Mouse (Mus musculus): Measurements from ENCODE around the gene Thrsp.

DNA sequence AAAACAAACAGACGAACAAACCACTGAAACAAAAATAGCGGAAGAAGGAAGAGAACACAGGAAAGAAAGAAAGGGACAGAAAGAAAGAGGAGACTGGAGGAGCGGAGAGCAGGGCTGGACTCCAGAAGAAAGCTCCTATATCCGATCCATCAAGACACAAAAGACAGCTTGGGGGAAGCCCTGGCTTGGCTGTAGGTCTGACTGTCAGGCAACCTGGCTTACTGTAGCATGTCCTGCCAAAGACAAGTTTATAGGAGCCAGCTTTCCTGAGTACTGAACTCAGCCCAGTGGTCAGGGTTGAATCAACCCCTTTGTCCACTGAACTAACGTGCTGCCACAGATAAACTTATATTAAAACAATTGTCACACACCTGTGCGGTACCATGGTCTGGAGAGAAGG lies 9.8 kb upstream of the Thrsp start:
- TF ChIP-seq CTCF (IDR thresholded peaks at IDR 0.05; ENCODE audit: borderline replicate concordance, insufficient read depth, low read depth, low read length) (no peak), POLR2A (IDR thresholded peaks at IDR 0.05; ENCODE audit: borderline replicate concordance, insufficient read depth, low read length) (no peak)
